Mouse (Mus musculus) left cerebral cortex, postnatal 36 days (tissue): ENCODE measurements around the gene Tmem109. TPM values are rescaled to one million over a fixed set of nuclear protein-coding genes. Genes with fewer than 3 reads are reported as not detected.

Experiments
- DNase-seq, 2 experiments: peaks; one replicate each; pipeline ENCODE4 v3.0.0; 2021 to 2022; ENCODE audit warnings: low spot score in 2 of 2, mixed read lengths in 1 of 2
- intact Hi-C: fragments of 180-260 bp; cut with DNase I; formaldehyde crosslinking; loops from one replicate; pipeline ENCODE4 v1.15.1; 2025
- total RNA-seq, 2 experiments: library from RNA; stranded (reverse); gene quantifications; 2 replicates each; pipeline ENCODE4 v1.2.3; 2021

Gene Tmem109
- total RNA-seq, 2 experiments from 2014 or later = 40.0 to 49.9 TPM

- intact Hi-C loops = loop anchor here (2.0 kb wide), 2 partner anchors 15 to 53 kb away; partner anchors contain the start of gene Ccdc86
- no peak for DNase-seq
Observed at GRCm38 (mm10) chr19:10895708-10896107, 13.9 kb upstream of the Tmem109 start.

DNA sequence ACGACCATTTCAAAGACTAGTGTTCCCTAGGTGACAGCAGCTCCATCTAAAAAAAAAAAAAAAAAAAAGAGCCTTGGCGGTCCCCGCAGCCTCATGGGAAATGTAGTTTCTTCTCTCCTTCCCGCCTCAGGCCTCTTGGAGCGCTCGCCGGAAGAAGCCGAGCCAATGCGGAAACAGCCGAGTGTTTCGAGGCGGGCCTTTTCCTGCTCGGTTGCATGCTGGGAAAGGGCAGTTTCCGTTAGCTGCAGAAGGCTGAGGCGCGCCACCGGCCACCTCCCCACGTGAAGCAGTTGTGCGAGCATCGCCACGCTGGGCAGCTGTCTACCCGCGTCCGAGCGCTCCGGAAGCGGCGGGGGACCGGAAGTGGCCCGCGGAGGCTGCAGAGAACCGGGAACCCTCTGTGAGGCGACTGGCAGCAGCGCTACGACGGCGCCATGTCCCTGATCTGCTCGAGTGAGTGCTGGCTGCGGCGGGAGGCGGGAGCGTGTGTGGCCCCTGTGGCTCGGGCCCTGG lies 13.3 kb upstream of the Tmem109 start, which contains the start of gene Prpf19:
Gene Prpf19 (plus strand): TSS at position 216 of the 513 bp plus-strand sequence.
- intact Hi-C loops = loop anchor here (2.0 kb wide), 2 partner anchors 14 to 54 kb away; partner anchors contain the start of gene Ccdc86

DNA sequence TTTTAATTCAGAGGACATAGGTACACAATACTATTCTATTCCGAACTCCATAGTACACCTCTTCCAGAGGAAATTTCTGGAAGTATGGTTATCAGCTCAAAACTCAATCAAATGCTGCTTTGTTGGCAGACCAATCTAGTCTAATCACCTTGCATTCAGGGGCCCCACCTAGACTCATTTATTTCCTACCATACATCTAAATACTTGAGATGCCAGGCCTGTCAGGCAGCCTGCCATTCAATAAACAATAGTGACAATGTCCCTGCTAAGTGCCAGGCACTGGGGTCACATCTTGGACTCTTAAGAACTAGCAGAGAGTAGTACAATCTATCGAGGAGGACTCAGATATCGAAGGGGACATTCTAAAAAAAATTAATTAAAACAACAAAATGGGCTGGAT lies 10.4 kb upstream of the Tmem109 start:
- intact Hi-C loops = no loop called here

More for the DNA sequence above, 13.3 kb upstream of the Tmem109 start, which contains the start of gene Prpf19:
- peak; percentile 99 for DNase-seq

GRCm38 (mm10) chr19:10880975-10881425 lies 801 bp downstream of the Tmem109 start:
- peak in 1 of 2 experiments; percentile 34 for DNase-seq
- intact Hi-C loops = loop anchor here (2.0 kb wide), 1 partner anchor 14 kb away; the partner anchor contains the start of gene Prpf19

More for the DNA sequence above, 10.4 kb upstream of the Tmem109 start:
- DNase-seq = no peak

GRCm38 (mm10) chr19:10880085-10880974 lies 1.5 kb downstream of the Tmem109 start:
- DNase-seq = no peak
- intact Hi-C loops = loop anchor here (2.0 kb wide), 1 partner anchor 14 kb away; the partner anchor contains the start of gene Prpf19

DNA sequence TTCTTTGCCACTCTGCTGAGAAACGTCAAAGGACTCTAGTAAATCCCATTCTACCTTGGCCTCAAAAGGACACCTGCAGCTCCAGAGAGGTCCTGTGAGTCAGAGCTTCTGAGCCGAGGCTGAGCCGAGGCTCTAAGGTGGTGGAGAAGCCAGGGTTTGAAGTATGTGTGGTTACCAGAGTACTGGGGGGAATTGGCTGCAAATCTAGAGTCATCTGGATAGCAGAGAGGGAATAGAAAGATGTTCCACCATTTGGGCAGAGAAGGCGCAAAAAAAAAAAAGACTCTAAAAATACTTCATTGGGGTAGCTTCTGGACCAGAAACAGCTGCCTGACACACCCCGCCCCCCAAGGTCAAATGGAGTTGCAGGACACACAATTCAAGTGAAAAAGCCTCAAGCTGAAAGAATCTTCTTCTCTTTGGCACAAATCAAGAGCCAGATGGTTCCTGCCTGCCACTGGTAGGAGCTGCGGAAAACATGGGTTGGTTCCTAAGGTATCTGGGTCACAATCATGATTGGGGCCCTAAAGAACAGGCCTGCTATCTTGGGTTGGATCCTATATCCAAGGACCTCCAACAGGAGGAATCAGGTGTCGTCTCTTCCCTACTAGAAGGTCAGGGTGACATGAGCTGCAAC lies 3.5 kb downstream of the Tmem109 start:
- intact Hi-C loops = no loop called here
- DNase-seq = no peak

DNA sequence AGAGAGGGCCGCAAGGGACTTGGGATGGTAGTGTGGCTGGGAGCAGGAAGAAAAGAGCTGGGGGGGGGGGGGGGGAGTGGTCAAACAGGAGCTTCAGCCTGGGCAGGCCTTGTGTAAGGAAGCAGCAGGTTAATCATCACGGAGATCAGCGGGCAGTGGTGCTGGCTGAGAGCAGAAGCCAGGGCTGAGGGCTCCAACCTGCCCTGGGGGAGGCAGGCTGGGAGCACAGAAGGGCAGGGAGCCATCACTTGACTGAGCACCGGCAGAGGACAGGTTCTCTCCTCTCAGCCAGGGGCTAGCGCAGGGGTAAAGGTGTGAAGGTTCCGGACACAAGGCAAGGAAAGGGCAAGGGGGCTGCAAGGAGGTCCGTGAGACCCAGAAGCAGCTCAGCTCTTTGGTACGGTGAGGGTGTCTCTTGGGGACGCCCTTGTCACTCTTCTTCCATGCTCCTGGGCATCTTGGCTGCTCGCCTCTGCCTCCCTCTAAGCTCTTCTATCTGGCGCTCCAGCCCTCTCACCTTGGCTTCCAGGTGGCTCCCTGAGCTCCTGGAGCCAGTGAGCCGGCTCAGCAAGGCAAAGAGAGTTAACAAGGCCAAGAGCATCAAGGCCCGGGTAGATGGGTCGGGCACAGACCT lies 10.4 kb downstream of the Tmem109 start:
- DNase-seq = no peak
- intact Hi-C loops = no loop called here

- DNase-seq = no peak
- intact Hi-C loops = no loop called here
Observed at GRCm38 (mm10) chr19:10870676-10871075, 11.1 kb downstream of the Tmem109 start.

DNA sequence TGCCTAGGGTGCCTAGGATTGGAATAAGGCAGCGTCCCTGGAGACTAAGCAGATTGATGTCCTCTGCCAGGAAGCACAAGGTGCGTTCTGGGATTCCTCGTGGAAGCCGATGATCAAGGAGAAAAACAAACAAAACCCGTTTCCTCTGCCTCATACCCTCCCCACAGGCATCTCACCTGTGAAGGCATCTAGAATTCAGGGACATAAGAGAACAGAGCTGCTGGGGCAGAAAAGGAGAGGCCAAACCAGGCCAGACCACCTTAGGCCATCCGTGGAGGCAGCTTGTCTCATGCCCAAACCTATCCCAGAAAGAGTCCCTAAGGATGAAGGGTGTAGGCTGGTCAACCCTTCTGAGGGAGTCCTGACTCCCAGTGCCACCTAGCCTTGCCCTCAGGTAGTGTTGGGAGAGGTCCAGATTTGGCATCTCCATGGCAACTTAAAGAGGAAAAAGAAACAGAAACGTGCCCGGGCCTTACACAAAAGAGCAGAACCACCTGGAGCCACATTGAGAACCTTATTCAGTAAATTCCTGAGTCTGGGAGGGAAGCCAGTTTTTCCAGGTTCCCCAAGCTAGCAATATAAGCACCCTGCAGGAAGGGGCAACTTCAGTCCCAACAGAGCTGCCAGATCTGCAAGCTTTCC lies 11.8 kb downstream of the Tmem109 start, which contains the start of gene Tmem132a:
Gene Tmem132a (minus strand): TSS at position 55 of the 642 bp plus-strand sequence.
- intact Hi-C loops = loop anchor here (5.0 kb wide), 2 partner anchors 68 to 158 kb away; no protein-coding TSS in a partner anchor
- no peak for DNase-seq

- intact Hi-C loops = loop anchor here (5.0 kb wide), 2 partner anchors 67 to 157 kb away; no protein-coding TSS in a partner anchor
- DNase-seq = peak; percentile 89 to 91
Observed at GRCm38 (mm10) chr19:10869241-10869885, 12.4 kb downstream of the Tmem109 start.

GRCm38 (mm10) chr19:10868623-10869141 lies 13.1 kb downstream of the Tmem109 start:
- DNase-seq = peak; percentile 32 to 43
- intact Hi-C loops = loop anchor here (5.0 kb wide), 2 partner anchors 66 to 156 kb away; no protein-coding TSS in a partner anchor

DNA sequence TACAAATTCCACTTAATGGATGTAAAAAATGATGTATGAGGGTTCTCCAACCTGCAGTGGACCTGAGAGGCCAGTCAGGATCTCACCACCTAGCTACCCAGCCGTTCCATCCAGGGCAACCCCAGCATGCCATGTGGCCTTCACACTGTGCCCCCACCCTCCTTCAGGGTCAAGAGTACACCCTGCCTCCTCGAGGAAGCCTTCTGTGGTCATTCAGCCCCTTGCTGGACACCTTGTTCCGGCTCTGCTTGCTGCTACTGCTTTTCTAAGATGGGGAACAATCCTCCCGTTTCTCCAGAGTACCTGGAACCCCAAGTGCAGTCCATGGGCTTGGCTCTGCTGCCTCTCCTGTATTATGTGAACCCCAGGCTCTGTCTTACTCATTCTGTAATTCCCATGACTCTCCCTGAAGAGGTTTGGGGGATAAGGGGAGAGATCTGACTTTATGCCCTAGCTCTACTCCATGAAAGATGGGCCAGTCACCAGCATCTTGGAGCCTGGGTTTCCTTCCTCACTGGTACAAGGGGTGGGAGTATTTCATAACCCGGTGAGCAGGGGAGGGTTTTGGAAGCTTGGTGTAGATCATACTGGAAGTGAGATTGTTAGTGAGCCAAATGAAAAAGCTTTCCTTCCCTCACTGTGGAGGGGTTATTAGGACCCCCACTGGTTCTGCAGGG lies 13.7 kb downstream of the Tmem109 start:
- peak in 1 of 2 experiments; percentile 49 for DNase-seq
- intact Hi-C loops = loop anchor here (5.0 kb wide), 2 partner anchors 66 to 156 kb away; no protein-coding TSS in a partner anchor

DNA sequence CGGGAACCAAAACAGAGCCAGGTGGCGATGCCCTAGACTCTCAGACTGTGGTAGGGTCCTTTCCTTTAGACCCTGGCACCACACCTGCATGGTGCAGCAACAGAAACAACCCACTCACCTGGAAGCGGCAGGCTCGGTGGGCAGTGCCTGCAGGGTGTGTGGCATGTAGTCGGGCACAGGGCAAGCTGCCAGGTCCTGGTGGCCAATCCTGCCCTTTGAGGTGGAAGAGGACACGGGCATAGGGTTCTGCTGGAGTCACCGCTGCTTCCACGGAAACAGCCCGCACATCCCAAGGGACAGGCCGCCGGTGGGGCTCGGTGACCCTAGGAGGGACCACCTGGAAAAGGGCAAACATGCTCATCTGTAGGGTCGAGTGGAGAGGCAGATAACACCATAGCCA lies 15.4 kb downstream of the Tmem109 start:
- intact Hi-C loops = loop anchor here (5.0 kb wide), 2 partner anchors 64 to 154 kb away; no protein-coding TSS in a partner anchor
- DNase-seq = no peak

- DNase-seq = no peak
- intact Hi-C loops = no loop called here
Observed at GRCm38 (mm10) chr19:10860072-10860497, 21.7 kb downstream of the Tmem109 start.

- DNase-seq = peak in 1 of 2 experiments; percentile 33
Observed at GRCm38 (mm10) chr19:10856520-10856919, 25.3 kb downstream of the Tmem109 start.

DNA sequence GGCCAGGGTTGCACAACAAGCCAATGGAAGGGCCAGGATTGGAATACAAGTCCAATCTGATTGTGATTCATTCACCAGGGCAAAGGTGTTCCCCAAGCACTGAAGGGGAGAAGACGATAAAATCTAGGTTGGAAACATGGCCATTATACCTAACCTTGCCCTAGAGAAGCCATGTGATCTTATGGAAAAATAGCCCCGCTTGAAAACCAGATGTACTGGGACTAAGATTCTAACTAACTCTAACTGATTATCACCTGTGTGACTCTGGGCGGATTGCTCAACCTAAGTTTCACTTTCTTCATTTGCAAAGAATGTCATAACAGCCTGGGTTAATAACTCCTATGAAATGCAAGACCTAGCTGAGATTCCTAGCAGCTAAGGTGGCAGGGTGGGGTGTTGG lies 26.4 kb downstream of the Tmem109 start:
- no peak for DNase-seq
- intact Hi-C loops = no loop called here

More at GRCm38 (mm10) chr19:10856520-10856919, 25.3 kb downstream of the Tmem109 start:
- intact Hi-C loops = no loop called here
